Comparison of ENCODE assay signal across 7 mouse cellular contexts in the genomic region with DNA sequence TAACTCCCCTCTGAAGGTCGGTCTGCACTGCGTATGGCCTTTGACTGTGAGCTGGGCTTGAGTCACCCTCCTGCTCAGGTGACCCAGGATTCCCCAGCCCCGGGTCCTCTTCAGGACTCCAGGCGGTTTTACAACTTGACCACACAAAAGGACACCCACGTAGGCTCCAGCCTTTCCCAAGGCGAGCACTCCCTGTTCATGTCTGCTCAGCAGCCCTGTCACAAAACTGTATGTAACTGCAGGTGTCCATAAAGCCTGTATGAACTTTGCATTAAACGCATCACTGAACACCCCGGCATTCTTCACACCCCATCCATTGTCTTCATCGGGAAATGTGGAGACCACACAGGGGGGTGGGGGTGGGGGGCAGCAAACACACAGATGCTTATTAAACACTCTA. TPM values are rescaled to one million over a fixed set of nuclear protein-coding genes. Genes with fewer than 3 reads are reported as not detected.
DNase-seq lines count a peak whose midpoint lies in the region; ATAC-seq lines count a peak whose summit lies in the region.

No protein-coding gene starts in this region.

- peak overlapping the region; percentile 90 for H3K4me3 ChIP-seq in lung, embryonic 15.5 days
- H3K4me3 ChIP-seq in forebrain, embryonic 14.5 days (ENCODE audit: low read depth, low read length): peak overlapping the region; percentile 80
- peak overlapping the region; percentile 62 for H3K4me3 ChIP-seq in liver, embryonic 16.5 days (ENCODE audit: low read depth, low read length)

- no peaks in the 10 kb centered on the region for H3K9me3 ChIP-seq in lung, embryonic 15.5 days
- H3K9me3 ChIP-seq in forebrain, embryonic 14.5 days (replicated peaks; ENCODE audit: control insufficient read depth, low read length): no peaks in the 10 kb centered on the region
- no peaks in the 10 kb centered on the region for H3K9me3 ChIP-seq in liver, embryonic 16.5 days (replicated peaks; ENCODE audit: control insufficient read depth, low read length)

- peak overlapping the region; percentile 84 for H3K4me2 ChIP-seq in lung, embryonic 15.5 days
- peak overlapping the region; percentile 75 for H3K4me2 ChIP-seq in forebrain, embryonic 14.5 days (ENCODE audit: low read length)
- peak overlapping the region; percentile 61 for H3K4me2 ChIP-seq in liver, embryonic 16.5 days (ENCODE audit: low read depth, low read length)

- H3K4me1 ChIP-seq in lung, embryonic 15.5 days: peaks cover 13% of the 10 kb centered on the region
- H3K4me1 ChIP-seq in forebrain, embryonic 14.5 days (ENCODE audit: control insufficient read depth, insufficient read depth, low read length): peaks cover 7% of the 10 kb centered on the region; the same call in 1 of the 2 replicates
- H3K4me1 ChIP-seq in liver, embryonic 16.5 days (ENCODE audit: control insufficient read depth, low read depth, low read length): no peaks in the 10 kb centered on the region; the same call in 1 of the 2 replicates

- no peaks in the 10 kb centered on the region for H3K27me3 ChIP-seq in lung, embryonic 15.5 days
- H3K27me3 ChIP-seq in forebrain, embryonic 14.5 days (replicated peaks; ENCODE audit: control insufficient read depth, insufficient read depth, low read length): no peaks in the 10 kb centered on the region
- peaks cover 24% of the 10 kb centered on the region for H3K27me3 ChIP-seq in liver, embryonic 16.5 days (ENCODE audit: control insufficient read depth, insufficient read depth, low read depth, low read length)

- no peak overlapping the region for H3K27ac ChIP-seq in lung, embryonic 15.5 days
- no peak overlapping the region for H3K27ac ChIP-seq in forebrain, embryonic 14.5 days (ENCODE audit: low read depth, low read length)
- no peak overlapping the region for H3K27ac ChIP-seq in liver, embryonic 16.5 days (ENCODE audit: low read length)

- DNase-seq in lung, postnatal 14 days: no peak
- peak; percentile 36 for DNase-seq in forebrain, embryonic 14.5 days (ENCODE audit: low spot score)
- DNase-seq in yolk sac, embryonic 10.5 days (ENCODE audit: low spot score): peak; percentile 53
- no peak for DNase-seq in spleen, postnatal 10 days (ENCODE audit: low spot score in 2 of 2)
- no peak for DNase-seq in spleen, postnatal 14 days (ENCODE audit: low spot score in 2 of 2)

- peak overlapping the region; percentile 84 for H3K9ac ChIP-seq in lung, embryonic 15.5 days
- H3K9ac ChIP-seq in forebrain, embryonic 14.5 days (ENCODE audit: low read length): peak overlapping the region; percentile 92
- H3K9ac ChIP-seq in liver, embryonic 16.5 days (ENCODE audit: low read depth, low read length): peak overlapping the region; percentile 16; the same call in 1 of the 2 replicates

- WGBS in lung, embryonic 15.5 days: 12% methylated on average over 9 of the region's 9 CpGs
- WGBS in forebrain, embryonic 14.5 days: 6% methylated on average over 9 of the region's 9 CpGs
- WGBS in liver, embryonic 16.5 days (ENCODE audit: insufficient replicate concordance): 37% methylated on average over 9 of the region's 9 CpGs

- ATAC-seq in lung, embryonic 15.5 days (ENCODE audit: borderline replicate concordance, extremely low read depth, low FRiP score, low TSS enrichment): no peak
- no peak for ATAC-seq in forebrain, embryonic 14.5 days
- ATAC-seq in liver, embryonic 16.5 days (ENCODE audit: low read depth): no peak

- H3K36me3 ChIP-seq in lung, embryonic 15.5 days: no peaks in the 10 kb centered on the region
- H3K36me3 ChIP-seq in forebrain, embryonic 14.5 days (ENCODE audit: control insufficient read depth, insufficient read depth, low read length): no peaks in the 10 kb centered on the region
- no peaks in the 10 kb centered on the region for H3K36me3 ChIP-seq in liver, embryonic 16.5 days (ENCODE audit: control insufficient read depth, insufficient read depth)

RNA-seq across cellular contexts. Expression of a gene that starts 1.2 kb away (rescaled TPM):
- polyA plus RNA-seq in lung, embryonic 15.5 days (2015; fragmentation: Nextera tagmentation; extraction: Ambion mirVana): 9.7 and 10.7 TPM in 2 replicates
- 15.3 and 23.8 TPM in 2 replicates for polyA plus RNA-seq in forebrain, embryonic 14.5 days (2014; fragmentation: Nextera tagmentation; extraction: Ambion mirVana)
- 1.1 TPM in 2 replicates for polyA plus RNA-seq in liver, embryonic 16.5 days (2015; fragmentation: Nextera tagmentation; extraction: Ambion mirVana)

RNA-seq across cellular contexts. Expression of a gene that starts 51.2 kb away (rescaled TPM):
- polyA plus RNA-seq in lung, embryonic 15.5 days (2015; fragmentation: Nextera tagmentation; extraction: Ambion mirVana): 46.0 and 48.3 TPM in 2 replicates
- polyA plus RNA-seq in forebrain, embryonic 14.5 days (2014; fragmentation: Nextera tagmentation; extraction: Ambion mirVana): 30.6 and 34.6 TPM in 2 replicates
- 9.9 and 11.4 TPM in 2 replicates for polyA plus RNA-seq in liver, embryonic 16.5 days (2015; fragmentation: Nextera tagmentation; extraction: Ambion mirVana)

Comparison
In these comparisons a context has a peak if more than half of its experiments do, and no peak if none do; other contexts are left out.
1. H3K9ac ChIP-seq: peak in every context shown above with its lines; median percentile 92 in forebrain, embryonic 14.5 days; 84 in lung, embryonic 15.5 days; 16 in liver, embryonic 16.5 days.
2. DNase-seq: peak in forebrain, embryonic 14.5 days (single experiment) and yolk sac, embryonic 10.5 days (single experiment); none in lung, postnatal 14 days (single experiment), spleen, postnatal 10 days (0 of 2) and spleen, postnatal 14 days (0 of 2).
3. Peak in every context shown above with its lines, with median percentiles within 50 percentile points of each other: H3K4me2 ChIP-seq and H3K4me3 ChIP-seq.